Mouse (Mus musculus) layer of hippocampus, adult 9-10 months (tissue): ENCODE measurements at regions not wholly inside any gene's neighbourhood (a gene's known extent, or its start where the extent isn't known, plus 50 kb on each side); places are given as distances from the start of the nearest gene placed in this dataset.

ENCODE experiments used
- DNase-seq: peaks from one replicate; pipeline ENCODE4 v3.0.0; 2022; ENCODE audit warnings: low spot score

DNA sequence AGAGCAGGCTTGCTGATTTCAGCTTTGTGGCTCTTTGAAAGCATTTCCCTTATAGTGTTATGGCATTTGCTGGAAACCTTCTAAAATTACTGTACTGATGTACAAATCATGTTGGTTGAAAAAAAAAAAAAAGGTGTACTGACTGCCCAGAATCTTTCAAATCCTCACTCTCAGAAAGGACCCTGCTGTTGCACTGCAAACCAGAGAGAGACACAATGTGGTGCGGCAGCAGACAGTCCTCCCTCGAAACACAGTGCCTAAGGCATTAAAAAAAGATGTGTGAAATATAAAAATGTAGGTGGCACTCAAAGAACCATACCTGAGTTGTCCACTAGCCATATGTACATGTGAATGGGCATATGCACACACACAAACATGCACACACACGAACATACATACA is 128.3 kb downstream of the Actr3 start:
- DNase-seq: no peak

- DNase-seq: no peak
These were observed 136.9 kb downstream of the Actr3 start for GRCm38 (mm10) chr1:125298520-125299090.

DNA sequence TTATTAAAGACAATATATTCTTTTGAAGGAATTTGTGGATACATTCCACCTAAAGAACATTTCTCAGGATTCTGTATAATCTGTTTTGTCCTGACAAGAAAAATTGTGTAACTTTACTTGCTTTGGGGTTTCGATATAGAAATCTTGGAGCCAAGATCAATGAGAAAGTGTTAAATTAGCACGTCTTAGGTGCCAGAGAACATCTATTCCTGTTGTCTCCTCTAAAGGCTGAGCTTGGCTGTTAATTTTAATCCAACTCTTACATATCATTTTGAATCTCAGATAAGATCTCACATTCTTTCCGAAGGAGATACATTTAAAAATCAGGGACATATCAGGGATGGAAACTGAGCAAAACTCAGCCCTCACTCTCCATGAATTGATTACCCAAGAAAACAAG is 139.9 kb downstream of the Actr3 start:
- no peak for DNase-seq

DNA sequence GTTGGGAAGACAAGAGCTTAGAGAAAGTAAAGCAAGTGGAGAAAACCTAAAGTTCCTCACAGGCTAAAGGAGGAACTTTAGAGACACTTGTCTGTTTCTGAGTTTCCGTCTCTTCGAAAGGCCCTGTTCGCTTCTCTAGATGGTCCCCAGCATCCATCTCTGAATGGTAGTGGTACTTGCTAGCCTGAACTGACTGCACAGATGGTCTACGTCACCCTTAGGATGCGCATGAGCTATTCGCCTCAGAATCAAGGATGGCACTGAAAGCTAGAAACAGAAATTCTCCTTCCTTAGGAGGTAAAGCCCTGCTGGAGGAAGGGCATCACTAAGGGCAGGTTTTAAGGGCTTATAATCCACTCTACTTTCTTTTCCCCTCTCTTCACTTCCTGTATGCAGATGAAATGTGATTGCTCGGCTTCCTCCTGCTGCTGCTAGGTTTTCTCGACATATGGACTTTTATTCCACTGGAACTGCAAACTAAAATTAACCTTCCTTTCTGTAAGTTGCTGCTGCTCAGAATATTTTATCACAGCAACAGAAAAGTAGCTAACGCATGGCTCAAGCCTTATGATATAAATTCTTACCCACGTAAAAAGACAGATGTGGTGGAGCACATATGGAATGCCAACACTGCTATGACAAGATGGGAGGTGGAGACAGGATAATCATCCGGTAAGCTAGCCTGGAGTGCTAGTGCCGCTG is 145.1 kb downstream of the Actr3 start:
- DNase-seq: peak; percentile 0

- DNase-seq: no peak
These were observed 149.2 kb downstream of the Actr3 start for GRCm38 (mm10) chr1:125286347-125286746.

DNA sequence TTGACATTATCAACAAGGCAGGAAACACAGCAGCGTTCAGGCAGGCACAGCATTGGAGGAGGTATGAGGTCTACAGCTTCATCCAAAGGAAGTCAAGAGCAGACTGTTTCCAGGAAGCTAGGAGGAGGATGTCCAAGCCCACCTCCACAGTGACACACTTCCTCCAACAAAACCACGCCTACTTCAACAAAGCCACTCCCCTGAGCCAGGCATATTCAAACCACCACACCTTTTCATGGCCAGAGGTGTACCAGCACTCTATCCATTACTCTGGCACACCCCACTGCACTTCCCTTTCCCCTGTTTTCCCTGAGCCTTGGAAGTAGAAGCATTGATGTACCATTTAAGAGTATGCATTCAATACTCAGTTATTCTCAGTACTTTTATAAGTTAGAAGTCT is 150.8 kb downstream of the Actr3 start:
- DNase-seq: no peak

- no peak for DNase-seq
These were observed 161.8 kb downstream of the Actr3 start for GRCm38 (mm10) chr1:125273752-125274151.

DNA sequence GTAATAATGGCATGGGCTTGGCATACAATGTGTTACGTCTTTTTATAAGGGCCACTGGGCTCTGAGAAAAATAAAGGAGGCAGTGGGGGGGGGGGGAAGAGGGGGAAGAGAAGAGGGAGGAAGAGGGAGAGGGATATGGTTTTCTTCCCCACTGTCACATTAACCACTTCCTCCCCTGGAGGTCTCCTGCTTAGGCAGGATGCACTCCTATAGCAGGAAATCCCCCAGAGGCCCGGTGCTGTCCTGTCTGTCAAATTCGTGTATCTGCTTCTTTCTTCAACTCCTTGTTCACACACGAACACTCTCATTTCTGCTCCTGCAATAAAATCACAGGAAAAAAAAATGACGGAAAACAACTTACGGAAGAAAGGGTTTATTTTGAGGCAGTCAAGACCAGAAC is 171.8 kb downstream of the Actr3 start:
- no peak for DNase-seq

DNA sequence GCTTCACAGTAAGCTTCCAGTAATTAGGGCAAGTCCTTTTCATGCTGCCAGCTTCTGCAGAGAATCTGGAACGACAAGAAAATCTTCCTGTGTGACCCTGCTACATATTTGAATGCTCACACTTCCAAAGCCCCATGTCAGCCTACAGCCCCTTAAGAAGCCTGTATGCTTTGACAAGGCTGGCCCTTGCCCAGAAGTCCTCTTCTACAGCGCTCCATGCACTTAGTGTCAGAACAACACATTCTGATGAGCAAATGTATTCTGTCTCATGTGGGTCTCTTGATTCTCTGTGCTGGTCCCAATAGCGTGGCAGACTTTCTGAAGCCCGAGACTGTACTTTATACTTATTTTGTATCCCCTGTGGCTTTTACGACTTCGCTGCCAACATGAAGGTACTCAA is 172.5 kb downstream of the Actr3 start:
- no peak for DNase-seq

GRCm38 (mm10) chr1:125242345-125242744 is 193.2 kb downstream of the Actr3 start:
- no peak for DNase-seq

- DNase-seq: no peak
These were observed 193.8 kb downstream of the Actr3 start for GRCm38 (mm10) chr1:125241717-125242116.

DNA sequence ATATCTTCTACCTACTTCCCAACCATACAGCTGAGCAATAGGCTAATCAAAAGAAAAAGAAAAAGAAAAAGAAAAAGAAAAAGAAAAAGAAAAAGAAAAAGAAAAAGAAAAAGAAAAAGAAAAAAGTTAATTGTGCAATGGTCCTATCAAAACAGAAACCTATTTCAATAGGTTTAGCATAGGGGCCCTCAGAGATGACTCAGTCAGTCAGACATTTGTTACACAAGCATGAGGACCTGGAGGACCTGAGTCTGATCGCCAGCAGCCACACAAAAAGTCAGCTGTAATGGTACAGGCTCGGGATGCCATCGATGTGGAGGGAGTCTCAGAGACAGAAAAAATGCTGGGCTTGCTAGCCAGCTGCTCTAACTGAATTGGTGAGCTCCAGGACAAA is 197.9 kb downstream of the Actr3 start:
- no peak for DNase-seq

- peak; percentile 37 for DNase-seq
These were observed 198.5 kb downstream of the Actr3 start for GRCm38 (mm10) chr1:125236948-125237594.

DNA sequence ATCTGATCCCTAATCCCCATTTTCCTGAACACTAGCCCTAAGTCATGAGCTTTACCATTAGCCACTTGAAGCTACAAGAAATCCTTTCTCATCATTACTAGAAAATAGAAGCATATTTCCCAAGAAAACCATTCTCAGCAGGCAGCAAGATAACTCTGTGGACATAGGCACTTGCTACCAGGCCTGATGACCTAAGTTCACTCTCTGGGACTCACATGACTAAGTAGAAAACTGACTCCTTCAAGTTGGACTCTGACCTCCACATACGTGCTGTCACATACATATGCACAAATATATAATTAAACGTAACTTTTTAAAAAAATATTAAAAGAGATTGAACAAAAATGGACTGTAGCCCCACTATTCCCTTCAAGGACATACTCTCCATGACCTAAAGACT is 200.8 kb downstream of the Actr3 start:
- DNase-seq: no peak

DNA sequence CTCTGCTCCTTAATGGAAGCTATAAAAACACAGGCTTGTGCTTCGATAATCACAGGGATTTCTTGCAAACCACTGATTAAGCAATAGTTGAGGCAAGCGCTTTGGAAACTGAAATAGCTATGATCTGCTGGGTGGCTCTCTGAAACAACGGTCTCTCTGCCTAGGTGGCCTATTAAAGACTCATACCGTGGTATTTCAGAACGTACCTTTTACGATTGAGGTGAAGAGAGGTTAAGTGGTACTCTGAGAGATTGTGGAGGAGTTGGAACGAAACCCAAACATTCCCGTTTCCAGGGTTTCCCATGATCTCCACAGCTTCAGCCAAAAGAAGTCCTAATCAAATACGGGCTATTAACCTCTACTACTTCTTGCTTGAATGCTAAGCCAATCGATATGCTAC is 212.2 kb downstream of the Actr3 start:
- no peak for DNase-seq

GRCm38 (mm10) chr1:125216192-125216591 is 219.3 kb downstream of the Actr3 start:
- DNase-seq: no peak

GRCm38 (mm10) chr1:125187091-125187490 is 248.4 kb downstream of the Actr3 start:
- DNase-seq: no peak

DNA sequence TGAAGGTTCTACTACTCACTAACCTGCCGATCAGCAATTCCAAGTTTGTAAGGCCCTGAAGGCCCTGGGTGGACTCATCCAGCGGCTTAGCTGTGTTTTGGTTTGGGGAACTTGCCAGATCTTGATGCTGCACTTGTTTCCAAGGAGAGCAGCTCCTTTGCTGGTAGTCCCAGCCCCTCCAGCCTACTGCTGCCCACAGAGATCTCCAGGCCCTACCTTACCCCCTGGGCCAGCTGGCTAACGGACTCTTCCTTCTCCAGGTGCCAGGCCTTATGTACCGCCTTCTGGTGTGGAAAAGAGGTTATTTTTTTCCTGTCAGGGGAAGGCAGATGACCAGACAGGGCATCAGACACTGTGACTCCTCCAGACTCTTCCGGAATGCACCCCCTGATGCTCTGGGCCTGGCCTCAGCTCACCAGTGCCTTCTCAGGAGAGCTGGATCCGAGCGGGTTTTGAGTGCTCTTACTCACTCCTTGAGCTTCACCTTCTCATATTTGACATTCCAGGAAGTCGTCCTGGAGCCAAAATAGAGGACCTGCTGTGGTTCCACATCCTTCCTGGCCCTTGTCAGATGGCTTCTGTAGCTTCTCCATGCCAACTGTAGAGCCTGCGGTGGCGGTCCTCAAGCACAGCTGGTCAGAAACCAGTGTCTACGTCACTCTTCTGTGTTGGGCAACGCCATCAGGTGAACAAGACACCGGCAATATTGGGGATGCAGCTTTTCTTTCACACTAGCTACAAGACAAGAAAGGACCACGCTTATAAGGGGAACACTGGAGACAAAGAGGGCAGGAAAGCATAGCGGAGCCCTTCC is 259.2 kb downstream of the Actr3 start:
- DNase-seq: no peak

DNA sequence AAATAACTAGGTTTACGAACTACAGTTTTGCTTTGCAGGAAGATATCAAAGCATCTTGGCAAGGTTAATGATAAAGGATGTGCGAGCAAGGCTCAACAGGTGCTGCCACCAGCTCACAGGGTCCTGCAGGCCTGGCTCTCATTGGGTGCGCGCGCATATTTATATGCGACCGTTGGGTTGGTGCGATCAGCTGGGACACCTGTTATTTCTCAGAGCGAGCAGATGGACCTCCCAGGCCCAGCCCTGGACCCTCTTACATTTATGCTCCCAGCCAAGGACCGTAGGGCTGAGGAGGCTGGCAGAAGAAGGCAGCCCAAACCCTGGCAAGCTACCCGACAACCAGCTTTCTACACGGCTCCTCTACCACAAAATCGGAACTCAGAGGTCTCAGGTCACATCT is 260.8 kb downstream of the Actr3 start:
- DNase-seq: no peak

DNA sequence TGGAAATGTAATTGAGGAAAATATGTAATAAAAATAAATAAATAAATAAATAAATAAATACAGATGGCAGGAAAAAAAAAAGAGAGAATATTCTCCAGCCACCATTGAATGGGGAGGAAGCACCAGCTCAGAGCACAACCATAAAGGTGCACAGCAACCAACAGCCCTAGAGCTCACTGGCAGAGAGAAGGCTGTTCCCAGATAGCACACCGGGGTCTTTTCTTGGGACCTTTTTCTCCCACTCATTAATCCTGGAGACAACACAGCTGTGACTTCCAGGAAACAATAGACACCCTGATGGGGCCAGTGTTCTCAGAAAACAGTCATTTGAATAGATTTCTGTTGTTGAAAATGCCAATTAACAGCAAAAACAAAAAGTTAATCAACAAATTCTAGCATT is 263.1 kb downstream of the Actr3 start:
- no peak for DNase-seq

DNA sequence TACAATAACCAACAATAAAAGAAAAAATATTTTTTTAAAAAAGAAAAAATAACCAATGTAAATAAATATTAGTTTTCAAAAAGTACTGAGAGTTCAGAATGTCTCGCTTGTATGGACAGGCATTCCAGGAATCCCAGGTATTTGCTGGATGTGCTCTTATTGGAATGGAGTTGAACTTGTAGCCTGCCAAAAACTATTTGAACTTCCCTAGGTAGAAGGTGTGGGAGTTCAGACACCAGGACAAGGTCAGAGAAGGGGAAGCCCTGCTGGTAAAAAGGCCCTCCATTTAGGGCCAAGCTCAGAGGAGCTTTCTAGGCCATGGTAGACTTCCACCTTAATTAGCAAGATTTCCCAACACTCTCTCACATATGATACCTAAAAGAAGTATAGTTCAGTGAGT is 270.3 kb downstream of the Actr3 start:
- DNase-seq: no peak

- no peak for DNase-seq
These were observed 277.0 kb downstream of the Actr3 start for GRCm38 (mm10) chr1:125158481-125158880.

GRCm38 (mm10) chr1:125156093-125156492 is 279.4 kb downstream of the Actr3 start:
- DNase-seq: no peak
